Mouse (Mus musculus): ENCODE measurements around the gene Cd247. TPM values are rescaled to one million over a fixed set of nuclear protein-coding genes. Genes with fewer than 3 reads are reported as not detected.

Gene Cd247
- polyA plus RNA-seq (2012; rRNA removed): 0.24 and 0.29 TPM in 2 replicates

GRCm38 (mm10) chr1:165788511-165788910, at the start of gene Cd247:
Cd247 (plus strand) TSS chr1:165788681.
- TF ChIP-seq CTCF (IDR thresholded peaks at IDR 0.05; ENCODE audit: borderline replicate concordance, insufficient read depth, low read depth, low read length) (no peak), POLR2A (IDR thresholded peaks at IDR 0.05; ENCODE audit: borderline replicate concordance, insufficient read depth, low read length) (no peak)
- Histone ChIP-seq H3K27me3 (ENCODE audit: control insufficient read depth, insufficient read depth, low read length) (no peaks in the 10 kb centered on the region), H3K4me1 (ENCODE audit: control insufficient read depth, insufficient read depth, low read length) (no peaks in the 10 kb centered on the region), H3K27ac (ENCODE audit: insufficient read depth, low read length) (no peak within 1 kb of the TSS), H3K4me3 (replicated peaks; ENCODE audit: insufficient read depth, low read depth, low read length) (no peak within 1 kb of the TSS)
- WGBS: 74% methylated on average over 8 of the region's 8 CpGs
- no peak for DNase-seq

- no peak for DNase-seq
- TF ChIP-seq POLR2A (IDR thresholded peaks at IDR 0.05; ENCODE audit: borderline replicate concordance, insufficient read depth, low read length): no peak
- 87% methylated on average over 1 of the region's 1 CpGs for WGBS
- Histone ChIP-seq H3K4me3 (replicated peaks; ENCODE audit: insufficient read depth, low read depth, low read length) (no peak overlapping the region), H3K27me3 (ENCODE audit: control insufficient read depth, insufficient read depth, low read length) (no peaks in the 10 kb centered on the region), H3K4me1 (ENCODE audit: control insufficient read depth, insufficient read depth, low read length) (no peaks in the 10 kb centered on the region), H3K27ac (ENCODE audit: insufficient read depth, low read length) (no peak overlapping the region)
Observed at GRCm38 (mm10) chr1:165738985-165739384, 49.5 kb upstream of the Cd247 start.

GRCm38 (mm10) chr1:165741989-165742388, 46.5 kb upstream of the Cd247 start:
- Histone ChIP-seq H3K4me1 (ENCODE audit: control insufficient read depth, insufficient read depth, low read length) (no peaks in the 10 kb centered on the region), H3K27ac (ENCODE audit: insufficient read depth, low read length) (no peak overlapping the region), H3K4me3 (replicated peaks; ENCODE audit: insufficient read depth, low read depth, low read length) (no peak overlapping the region), H3K27me3 (ENCODE audit: control insufficient read depth, insufficient read depth, low read length) (no peaks in the 10 kb centered on the region)
- no peak for DNase-seq
- WGBS: 88% methylated on average over 8 of the region's 8 CpGs
- no peak for TF ChIP-seq CTCF (IDR thresholded peaks at IDR 0.05; ENCODE audit: borderline replicate concordance, insufficient read depth, low read depth, low read length)
- TF ChIP-seq POLR2A (IDR thresholded peaks at IDR 0.05; ENCODE audit: borderline replicate concordance, insufficient read depth, low read length): no peak

- WGBS: 20% methylated on average over 11 of the region's 11 CpGs
- no peak for TF ChIP-seq CTCF (IDR thresholded peaks at IDR 0.05; ENCODE audit: borderline replicate concordance, insufficient read depth, low read depth, low read length)
- no peak for TF ChIP-seq POLR2A (IDR thresholded peaks at IDR 0.05; ENCODE audit: borderline replicate concordance, insufficient read depth, low read length)
- no peak for DNase-seq
- no peak overlapping the region for H3K4me3 ChIP-seq (replicated peaks; ENCODE audit: insufficient read depth, low read depth, low read length)
- no peaks in the 10 kb centered on the region for H3K4me1 ChIP-seq (ENCODE audit: control insufficient read depth, insufficient read depth, low read length)
- H3K27me3 ChIP-seq (ENCODE audit: control insufficient read depth, insufficient read depth, low read length): no peaks in the 10 kb centered on the region
- H3K27ac ChIP-seq (ENCODE audit: insufficient read depth, low read length): no peak overlapping the region
Observed at GRCm38 (mm10) chr1:165748053-165748452, 40.4 kb upstream of the Cd247 start.

GRCm38 (mm10) chr1:165751142-165751541, 37.3 kb upstream of the Cd247 start:
- no peak for TF ChIP-seq POLR2A (IDR thresholded peaks at IDR 0.05; ENCODE audit: borderline replicate concordance, insufficient read depth, low read length)
- no peak for TF ChIP-seq CTCF (IDR thresholded peaks at IDR 0.05; ENCODE audit: borderline replicate concordance, insufficient read depth, low read depth, low read length)
- no peak for DNase-seq
- H3K4me3 ChIP-seq (replicated peaks; ENCODE audit: insufficient read depth, low read depth, low read length): no peak overlapping the region
- no peaks in the 10 kb centered on the region for H3K4me1 ChIP-seq (ENCODE audit: control insufficient read depth, insufficient read depth, low read length)
- no peaks in the 10 kb centered on the region for H3K27me3 ChIP-seq (ENCODE audit: control insufficient read depth, insufficient read depth, low read length)
- H3K27ac ChIP-seq (ENCODE audit: insufficient read depth, low read length): no peak overlapping the region

- TF ChIP-seq CTCF (IDR thresholded peaks at IDR 0.05; ENCODE audit: borderline replicate concordance, insufficient read depth, low read depth, low read length) (no peak), POLR2A (IDR thresholded peaks at IDR 0.05; ENCODE audit: borderline replicate concordance, insufficient read depth, low read length) (no peak)
- no peaks in the 10 kb centered on the region for H3K4me1 ChIP-seq (ENCODE audit: control insufficient read depth, insufficient read depth, low read length)
- H3K27ac ChIP-seq (ENCODE audit: insufficient read depth, low read length): no peak overlapping the region
- 73% methylated on average over 5 of the region's 5 CpGs for WGBS
- no peaks in the 10 kb centered on the region for H3K27me3 ChIP-seq (ENCODE audit: control insufficient read depth, insufficient read depth, low read length)
- H3K4me3 ChIP-seq (replicated peaks; ENCODE audit: insufficient read depth, low read depth, low read length): no peak overlapping the region
- DNase-seq: no peak
Observed at GRCm38 (mm10) chr1:165751838-165752237, 36.6 kb upstream of the Cd247 start.

GRCm38 (mm10) chr1:165754205-165754604, 34.3 kb upstream of the Cd247 start:
- Histone ChIP-seq H3K27me3 (ENCODE audit: control insufficient read depth, insufficient read depth, low read length) (no peaks in the 10 kb centered on the region), H3K27ac (ENCODE audit: insufficient read depth, low read length) (no peak overlapping the region)
- 54% methylated on average over 6 of the region's 6 CpGs for WGBS

GRCm38 (mm10) chr1:165755194-165755593, 33.3 kb upstream of the Cd247 start:
- no peaks in the 10 kb centered on the region for H3K27me3 ChIP-seq (ENCODE audit: control insufficient read depth, insufficient read depth, low read length)
- H3K27ac ChIP-seq (ENCODE audit: insufficient read depth, low read length): no peak overlapping the region
- TF ChIP-seq CTCF (IDR thresholded peaks at IDR 0.05; ENCODE audit: borderline replicate concordance, insufficient read depth, low read depth, low read length) (no peak), POLR2A (IDR thresholded peaks at IDR 0.05; ENCODE audit: borderline replicate concordance, insufficient read depth, low read length) (no peak)
- no peak for DNase-seq
- no peaks in the 10 kb centered on the region for H3K4me1 ChIP-seq (ENCODE audit: control insufficient read depth, insufficient read depth, low read length)
- 71% methylated on average over 4 of the region's 4 CpGs for WGBS
- H3K4me3 ChIP-seq (replicated peaks; ENCODE audit: insufficient read depth, low read depth, low read length): no peak overlapping the region

More at GRCm38 (mm10) chr1:165754205-165754604, 34.3 kb upstream of the Cd247 start:
- no peaks in the 10 kb centered on the region for H3K4me1 ChIP-seq (ENCODE audit: control insufficient read depth, insufficient read depth, low read length)
- TF ChIP-seq POLR2A (IDR thresholded peaks at IDR 0.05; ENCODE audit: borderline replicate concordance, insufficient read depth, low read length): no peak
- H3K4me3 ChIP-seq (replicated peaks; ENCODE audit: insufficient read depth, low read depth, low read length): no peak overlapping the region
- no peak for DNase-seq

All from cerebellum, adult 2 months (tissue).